Mouse (Mus musculus): ENCODE data around the gene Schip1.

The Schip1 gene

DNA sequence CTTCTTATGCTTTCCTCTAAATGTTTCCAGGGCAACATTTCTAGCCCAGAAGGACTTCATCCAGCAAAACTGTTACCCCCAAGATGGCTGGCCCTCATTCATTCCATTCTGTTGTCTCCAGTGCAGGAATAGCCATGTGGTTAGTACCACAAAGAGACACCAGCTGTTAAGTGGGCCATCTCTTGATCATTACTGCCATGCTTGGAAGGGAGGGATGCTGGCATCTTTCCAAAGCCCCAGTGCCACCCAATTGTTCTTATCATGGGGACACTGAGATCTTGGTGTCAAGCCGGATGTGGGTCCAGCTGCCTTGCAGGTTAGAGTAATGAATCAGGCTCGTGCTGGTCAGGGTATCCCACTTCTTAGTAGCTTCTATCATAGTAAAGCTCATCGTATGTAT lies 557.4 kb downstream of the Schip1 start:
- DNase-seq (ENCODE audit: low spot score), result no peak

DNA sequence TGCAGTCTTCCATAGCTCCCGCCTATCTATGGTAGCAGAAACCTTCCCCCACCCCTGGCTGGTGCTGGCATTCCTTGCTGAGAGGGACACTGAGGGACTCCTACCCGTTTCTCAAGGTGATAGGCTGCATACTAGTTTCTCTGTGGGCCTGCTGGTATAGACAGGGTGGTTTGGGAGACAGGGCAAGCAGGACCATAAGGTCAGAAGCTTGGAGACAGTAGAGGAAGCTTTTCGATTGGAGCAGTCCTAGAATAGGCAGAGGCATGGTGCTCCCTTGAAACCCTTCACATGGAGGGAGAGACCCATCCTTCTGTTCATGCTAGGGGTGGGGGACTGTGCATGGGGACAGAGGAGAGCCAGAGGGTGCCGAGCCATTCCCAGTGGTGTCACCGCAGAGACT lies 558.4 kb downstream of the Schip1 start:
- no peak for DNase-seq (ENCODE audit: low spot score)

DNA sequence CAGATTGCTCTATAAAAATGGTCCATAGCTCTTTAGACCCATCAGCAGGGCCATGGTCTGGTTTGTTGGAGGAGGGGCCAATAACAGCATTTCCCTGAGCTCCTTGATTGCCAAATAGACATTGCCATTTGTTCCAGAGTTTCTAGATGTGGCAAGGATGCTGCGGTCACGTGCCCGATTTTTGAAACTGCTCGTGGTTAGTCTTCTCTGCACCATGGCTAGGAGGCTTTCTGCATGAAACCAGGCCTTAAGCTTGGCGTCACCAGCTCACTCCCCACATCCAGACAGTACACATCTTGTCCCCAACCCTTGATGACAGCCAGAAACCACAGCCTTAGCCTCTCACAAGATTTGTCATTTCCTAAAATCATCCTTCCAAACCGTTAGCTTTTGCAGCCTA lies 559.9 kb downstream of the Schip1 start:
- DNase-seq (ENCODE audit: low spot score), result no peak

DNA sequence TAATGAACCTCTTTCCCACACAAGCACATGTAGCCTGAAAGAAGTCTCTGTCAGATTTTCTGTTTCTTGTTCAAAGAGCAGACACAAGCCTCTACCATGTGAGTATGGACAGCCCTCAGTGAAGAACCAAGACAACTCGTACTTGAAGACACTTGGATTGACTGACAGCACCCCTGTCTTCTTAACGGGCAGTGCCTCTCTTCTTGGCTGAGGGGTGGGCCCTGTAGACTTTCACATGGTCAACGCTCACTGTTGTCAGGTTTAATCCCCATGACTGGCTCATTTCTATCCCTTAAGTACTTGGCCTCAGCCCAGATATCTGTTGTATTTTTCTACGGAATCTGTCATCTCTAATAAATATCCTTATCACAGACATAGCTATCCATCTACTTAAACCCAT lies 565.7 kb downstream of the Schip1 start:
- DNase-seq (ENCODE audit: low spot score), result no peak

DNA sequence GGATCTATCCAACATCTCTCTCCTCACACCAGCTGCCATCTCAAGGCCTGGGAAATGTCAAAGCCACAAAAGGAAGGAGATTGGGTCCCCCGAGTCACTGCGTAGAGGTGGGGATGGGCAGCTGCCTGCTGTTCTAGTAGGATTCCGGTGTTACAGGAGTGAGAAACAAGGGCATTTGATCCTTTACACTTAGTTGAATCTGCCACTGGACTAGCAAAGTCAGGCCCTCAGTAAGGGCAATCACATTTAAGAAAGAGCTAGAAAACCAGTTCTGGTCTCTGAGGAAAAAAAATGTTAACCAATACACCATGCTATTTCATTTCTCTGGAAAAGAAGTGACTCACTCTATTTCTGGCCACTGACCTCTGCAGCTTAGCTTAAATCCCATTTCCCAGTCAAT lies 566.2 kb downstream of the Schip1 start:
- DNase-seq (ENCODE audit: low spot score), result no peak

DNA sequence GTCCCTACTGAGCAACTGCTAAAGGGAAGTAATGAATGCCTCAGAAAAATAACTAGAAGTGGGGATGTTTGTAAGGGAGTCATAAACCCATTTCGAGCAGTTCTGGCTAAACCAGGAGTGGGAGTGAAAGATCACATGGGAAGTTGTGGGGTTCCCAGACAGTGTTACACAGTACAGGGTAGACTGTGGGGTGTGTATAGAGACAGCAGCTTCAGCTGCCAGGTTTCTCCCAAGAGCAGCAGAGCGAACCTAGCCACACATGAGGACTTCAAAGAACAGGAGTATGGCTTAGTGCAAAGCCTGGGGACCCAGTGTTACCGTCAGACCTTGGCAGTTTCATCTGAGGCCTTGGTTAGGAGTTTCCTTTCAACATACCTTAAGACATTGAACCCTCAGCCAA lies 568.1 kb downstream of the Schip1 start:
- DNase-seq (ENCODE audit: low spot score), result no peak

DNA sequence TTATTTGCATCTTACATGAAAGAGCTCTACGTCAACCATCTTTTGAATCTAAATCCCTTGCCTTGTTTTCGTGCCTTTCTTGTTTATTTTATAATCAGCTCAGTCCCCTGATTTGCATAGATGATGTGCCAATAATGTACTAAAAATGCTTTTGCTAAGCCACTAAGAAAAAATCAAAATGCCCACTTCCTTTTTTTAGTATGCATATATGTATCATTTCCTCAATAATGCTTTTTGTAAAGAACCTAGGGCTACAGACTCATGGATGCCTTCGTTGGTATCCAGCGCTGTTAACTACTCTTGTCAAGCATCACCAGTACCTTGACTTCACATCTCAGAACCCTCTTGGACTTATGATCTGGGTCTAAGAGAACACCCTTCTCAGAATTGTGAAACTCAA lies 569.0 kb downstream of the Schip1 start:
- DNase-seq (ENCODE audit: low spot score), result no peak

DNA sequence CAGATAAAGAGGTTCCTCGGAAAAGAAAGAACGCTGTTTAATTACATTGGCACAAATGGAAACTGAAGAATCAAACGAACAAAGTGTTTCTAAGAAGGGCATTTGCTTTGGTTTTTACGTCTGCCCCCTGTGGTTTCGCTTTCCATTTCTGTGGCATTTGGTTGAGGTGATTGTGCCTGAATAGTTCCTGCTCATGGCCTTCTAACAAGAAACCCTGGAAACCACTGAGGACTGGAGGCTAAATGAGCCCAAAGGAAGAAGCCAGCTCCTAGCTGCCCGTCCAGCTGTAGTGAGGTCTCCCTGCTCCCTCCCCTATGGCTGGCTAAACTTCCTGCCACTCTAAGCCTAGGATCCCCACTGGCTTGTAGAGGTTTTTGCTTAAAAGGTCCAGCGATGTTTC lies 573.4 kb downstream of the Schip1 start:
- no peak for DNase-seq (ENCODE audit: low spot score)

DNA sequence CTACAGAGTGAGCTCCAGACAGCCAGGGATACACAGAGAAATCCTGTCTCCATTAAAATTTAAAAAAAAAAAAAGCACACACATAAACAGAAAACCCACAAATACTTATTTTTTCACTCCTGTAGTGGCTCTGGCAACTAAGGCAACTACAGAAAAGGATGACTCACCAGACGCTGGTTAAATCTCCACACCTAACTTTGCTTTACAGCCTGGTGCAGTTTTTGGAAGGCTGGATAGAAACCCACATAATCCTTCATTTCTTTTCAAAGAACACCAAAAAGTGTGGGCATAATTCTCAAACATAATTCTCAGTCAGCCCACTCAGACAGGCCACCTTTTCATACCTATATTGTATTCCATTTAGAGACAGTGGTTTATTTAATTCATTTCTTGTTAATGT lies 574.1 kb downstream of the Schip1 start:
- DNase-seq (ENCODE audit: low spot score), result no peak

DNA sequence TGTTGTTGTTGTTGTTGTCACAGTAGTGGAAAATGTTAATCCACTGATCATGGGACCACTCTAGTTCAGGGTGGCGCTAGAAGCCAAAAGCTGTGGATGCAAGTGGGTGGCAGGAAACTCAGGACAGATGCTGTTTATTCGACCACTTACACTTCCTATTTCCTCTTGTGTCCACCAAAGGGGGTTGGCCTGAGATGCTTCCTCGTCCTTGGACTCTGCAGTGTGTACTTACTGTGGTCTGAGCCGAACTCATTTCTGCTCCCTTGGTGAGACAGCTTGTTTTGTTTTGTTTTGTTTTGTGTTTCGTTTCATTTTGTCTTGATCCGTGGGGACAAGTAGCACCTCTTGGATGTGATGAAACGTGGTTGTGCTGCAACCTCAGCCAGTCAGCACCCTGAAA lies 578.3 kb downstream of the Schip1 start:
- no peak for DNase-seq (ENCODE audit: low spot score)

DNA sequence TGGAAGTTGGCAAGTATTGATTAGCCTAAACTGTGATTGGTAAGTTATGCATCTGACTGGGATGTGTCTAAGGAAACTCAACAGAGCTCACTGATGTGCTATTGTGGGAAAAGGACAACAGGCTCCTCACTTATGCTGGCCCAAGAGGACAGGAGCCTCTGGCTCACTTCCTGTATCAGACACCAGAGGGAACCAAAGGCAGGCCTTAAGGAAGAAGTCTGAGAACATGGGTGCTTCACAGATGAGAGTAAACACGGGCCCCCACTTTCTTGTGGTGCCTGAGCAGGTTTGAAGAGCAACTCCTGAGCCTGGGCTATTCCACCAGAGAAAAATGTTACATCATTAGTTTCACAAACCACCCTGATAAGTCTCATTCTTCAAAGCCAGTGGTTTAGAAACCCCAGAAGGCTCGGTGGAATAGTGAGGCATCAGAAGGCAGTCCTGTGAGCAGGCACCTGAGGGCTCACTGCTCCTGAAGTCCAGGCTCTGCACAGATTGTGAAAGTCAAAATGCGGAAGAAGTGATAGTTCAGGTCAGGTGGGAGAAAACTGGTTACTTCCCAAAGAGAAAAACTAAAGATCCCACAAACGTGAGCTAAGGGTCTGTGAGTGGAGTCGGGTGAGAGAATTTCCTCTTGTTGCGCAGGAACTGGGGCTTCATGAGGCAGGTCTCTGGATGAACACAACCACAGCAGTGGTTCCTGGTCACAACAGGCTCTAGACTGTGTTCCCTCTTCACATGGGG lies 582.0 kb downstream of the Schip1 start:
- DNase-seq (ENCODE audit: low spot score), result no peak

DNA sequence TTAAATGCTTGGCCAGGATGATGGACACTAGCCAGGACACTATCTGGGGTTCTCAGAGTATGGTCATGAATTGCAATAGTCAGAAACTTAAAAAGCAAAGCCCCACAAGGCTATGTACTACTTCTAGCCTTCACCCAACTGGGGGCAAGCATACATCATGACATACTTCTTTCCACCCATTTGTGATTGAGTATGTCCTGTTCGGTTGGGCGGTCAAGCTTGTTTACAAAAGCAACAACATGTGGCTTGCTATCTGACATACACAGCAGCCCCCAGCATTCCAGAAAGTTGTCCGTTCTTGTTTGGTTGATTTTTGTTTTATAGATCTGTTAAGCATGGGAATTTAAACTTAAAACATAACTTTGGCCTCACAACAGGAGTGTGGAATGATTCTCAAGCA lies 582.7 kb downstream of the Schip1 start:
- DNase-seq (ENCODE audit: low spot score), result no peak

DNA sequence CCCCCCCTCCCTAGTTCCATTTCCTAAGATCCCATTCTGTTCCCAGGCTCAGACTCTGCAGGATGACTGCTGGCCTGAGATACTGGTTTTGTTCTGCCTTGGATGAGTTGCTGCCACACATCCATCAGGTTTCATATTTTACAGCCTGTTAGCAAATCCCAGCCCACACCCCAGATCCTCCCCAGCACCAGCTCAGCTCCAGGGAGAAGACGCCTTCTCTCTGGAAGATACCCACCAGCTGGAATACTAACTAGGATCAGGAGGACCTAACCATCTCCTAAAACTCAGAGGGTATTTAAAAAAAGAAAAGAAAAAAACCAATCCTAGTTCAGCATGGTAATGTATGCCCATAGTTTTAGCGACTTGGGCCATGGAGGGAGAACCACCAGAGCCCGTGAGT lies 585.6 kb downstream of the Schip1 start:
- no peak for DNase-seq (ENCODE audit: low spot score)

DNA sequence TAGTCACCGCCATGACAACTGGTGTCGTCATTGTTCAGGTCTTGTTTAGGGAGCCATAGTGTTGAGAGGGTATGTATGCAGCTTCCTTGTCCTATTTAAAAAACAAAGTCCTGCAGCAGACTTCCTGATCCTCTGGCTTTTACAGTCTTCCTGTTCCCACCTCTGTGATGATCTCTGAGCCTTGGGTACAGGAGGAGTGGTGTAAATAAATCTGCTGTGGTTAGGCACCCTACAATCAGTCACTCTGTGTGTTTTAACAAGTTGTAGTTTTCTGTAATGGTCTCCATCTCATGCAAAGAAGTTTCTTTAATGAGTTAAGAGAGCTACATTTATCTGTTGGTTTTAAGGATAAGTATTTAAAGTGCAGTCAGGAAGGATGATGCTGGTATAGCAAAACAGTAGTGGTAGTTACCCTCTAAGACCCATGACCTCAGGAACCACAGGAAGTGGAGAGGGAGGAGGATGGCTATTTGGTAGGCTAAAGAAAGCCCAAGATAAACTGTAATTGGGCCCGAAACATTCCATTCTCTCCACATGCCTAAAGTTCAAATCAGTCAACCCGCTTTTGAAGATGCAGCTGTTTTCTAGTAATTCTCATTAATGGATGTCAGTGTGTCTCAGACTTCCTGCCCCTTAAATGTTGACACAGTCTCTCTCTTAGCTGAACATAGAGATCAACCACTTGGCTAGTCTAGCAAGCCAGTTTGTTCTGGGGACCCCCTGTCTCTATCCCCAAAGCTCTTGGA lies 592.2 kb downstream of the Schip1 start:
- no peak for DNase-seq (ENCODE audit: low spot score)

DNA sequence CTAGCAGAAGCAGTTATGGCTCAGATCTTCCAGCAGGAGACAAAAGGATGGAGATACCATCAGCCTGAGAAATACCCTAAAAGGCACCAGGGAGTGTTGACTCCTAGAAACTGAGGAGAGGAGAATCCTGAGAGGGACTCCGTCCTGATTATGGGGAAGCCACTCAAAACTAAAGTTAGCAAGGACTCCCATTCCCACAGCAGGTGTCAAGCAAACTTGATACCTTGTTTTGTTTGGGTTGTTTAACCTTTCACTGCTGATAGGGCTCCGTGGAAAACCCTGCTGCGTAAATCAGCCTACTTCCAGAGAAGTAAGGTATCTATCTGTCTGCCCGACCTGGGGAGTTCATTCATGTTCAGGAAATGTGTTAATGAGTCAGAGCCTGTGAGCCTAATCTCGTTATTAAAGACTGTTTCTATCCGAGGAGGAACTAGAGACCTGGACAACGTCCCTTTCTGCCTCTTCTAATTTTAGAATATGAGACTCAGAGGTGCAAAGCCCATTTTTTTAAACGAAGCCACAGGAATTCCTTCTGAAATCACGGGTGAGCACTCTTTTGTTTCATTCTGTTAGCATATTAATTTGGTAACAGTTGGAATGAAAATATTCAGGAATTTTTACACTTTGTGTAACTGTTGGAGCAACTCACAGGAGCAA lies 593.1 kb downstream of the Schip1 start:
- no peak for DNase-seq (ENCODE audit: low spot score)

DNA sequence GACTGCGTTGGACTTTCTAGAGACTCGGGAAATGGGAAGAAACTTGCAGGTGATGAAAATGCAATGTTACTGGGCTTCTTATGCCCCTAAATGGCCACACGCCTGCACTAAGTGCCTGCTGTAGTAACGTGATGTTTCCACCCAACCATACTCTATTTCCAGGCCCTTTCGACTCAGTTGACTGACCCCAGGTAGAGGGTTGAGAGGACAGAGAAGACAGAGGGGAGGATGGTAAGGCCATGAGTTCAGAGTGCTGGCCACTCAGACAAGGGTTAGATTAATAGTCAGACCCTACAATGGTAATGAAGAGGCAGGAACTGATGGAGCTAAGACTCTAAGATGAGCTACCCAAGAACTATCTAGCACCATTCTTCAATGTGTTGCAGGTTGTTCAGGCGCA lies 595.4 kb downstream of the Schip1 start:
- no peak for DNase-seq (ENCODE audit: low spot score)

DNA sequence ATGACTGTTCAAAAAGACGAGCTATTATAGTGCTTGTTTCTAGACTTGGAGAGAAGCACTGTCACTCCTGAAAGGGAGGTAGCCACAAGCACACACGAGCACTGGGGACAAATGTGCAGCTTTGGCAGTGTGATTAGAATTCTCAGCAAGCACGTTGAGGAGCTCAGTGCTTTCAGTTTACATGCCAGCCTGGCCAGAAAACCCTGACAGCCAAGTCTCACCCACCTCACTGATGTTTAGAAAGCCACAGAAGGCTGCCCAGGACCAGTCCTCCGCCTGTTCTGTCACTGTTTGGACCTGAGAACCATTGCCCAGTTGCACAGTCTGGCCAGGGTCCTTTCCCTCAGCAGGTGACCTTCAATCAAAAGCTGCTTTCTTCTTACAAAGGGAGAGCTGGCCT lies 595.9 kb downstream of the Schip1 start:
- no peak for DNase-seq (ENCODE audit: low spot score)

DNA sequence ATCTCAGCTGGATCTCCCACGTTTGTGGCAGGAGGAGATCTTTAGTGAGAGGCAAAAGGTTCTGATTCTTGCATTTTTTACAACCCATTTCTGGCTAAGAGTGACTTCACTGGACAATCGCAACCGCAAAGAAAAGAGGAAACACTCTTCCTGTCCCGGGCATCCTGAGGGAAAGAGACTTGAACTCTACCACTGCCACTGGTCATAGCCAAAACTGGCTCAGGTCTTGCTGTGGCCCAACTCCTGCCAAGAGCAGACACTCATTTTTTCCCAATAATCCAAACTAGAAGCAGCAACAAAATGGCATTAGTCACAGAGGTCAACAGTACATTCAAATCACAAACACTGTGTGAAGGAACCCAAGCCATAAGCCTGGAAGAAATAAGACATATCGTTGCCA lies 597.8 kb downstream of the Schip1 start:
- no peak for DNase-seq (ENCODE audit: low spot score)

DNA sequence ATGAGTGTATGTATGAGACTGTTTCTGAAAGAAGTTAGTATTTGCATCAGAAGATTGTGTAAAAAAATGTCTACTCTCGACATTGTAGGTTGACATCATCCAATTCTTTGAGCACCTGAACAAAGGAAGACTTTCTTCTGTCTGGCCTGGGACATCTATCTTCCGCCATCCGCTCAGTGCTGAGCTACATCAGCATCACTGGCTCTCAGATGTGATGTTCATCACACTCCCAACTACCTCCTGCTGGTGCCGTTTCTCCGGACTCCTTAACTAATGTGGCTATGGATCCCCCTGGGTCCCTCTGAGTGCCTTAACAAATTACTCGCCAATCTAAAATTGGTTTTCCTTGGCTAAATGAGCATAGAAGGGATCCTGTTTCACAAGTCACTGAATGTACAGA lies 599.7 kb downstream of the Schip1 start:
- DNase-seq (ENCODE audit: low spot score), result no peak

DNA sequence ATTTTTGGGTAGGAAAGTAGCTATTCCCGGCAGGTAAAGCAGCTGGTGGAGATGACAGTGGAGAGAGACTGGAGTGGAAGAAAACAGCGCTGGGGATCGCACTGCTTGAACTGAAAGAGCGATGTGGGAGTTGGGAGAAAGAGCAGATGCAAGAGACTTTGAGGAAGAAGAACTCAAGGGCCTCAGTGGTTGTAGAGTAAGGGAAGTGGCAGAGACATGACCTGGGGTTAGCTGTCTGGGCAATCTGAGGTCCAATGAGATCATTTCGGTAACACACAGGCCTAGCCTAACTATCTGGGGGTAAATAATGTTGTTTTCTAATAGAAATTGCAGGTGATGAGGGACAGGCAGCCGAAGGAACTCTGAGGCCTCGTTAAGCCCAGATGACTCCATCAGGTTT lies 601.8 kb downstream of the Schip1 start:
- DNase-seq (ENCODE audit: low spot score), result no peak

DNA sequence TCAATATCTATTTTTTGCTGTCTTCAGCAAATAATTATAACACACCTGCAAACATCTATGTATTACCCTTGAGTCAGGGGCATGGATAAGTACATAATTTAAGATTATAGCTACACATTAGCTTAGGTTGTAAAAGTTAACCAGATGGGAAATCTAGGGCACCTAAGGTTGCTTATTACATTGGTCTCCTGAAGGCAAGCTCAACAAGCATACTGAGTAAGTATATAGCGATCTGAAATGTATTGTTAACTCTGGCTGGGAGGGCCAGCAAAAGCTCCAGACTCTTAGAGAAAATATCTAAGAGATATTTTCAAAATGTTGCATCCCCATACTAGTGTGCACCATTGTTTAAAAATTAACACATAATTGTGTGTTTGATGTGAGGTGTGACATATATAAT lies 603.2 kb downstream of the Schip1 start:
- DNase-seq (ENCODE audit: low spot score), result no peak

DNA sequence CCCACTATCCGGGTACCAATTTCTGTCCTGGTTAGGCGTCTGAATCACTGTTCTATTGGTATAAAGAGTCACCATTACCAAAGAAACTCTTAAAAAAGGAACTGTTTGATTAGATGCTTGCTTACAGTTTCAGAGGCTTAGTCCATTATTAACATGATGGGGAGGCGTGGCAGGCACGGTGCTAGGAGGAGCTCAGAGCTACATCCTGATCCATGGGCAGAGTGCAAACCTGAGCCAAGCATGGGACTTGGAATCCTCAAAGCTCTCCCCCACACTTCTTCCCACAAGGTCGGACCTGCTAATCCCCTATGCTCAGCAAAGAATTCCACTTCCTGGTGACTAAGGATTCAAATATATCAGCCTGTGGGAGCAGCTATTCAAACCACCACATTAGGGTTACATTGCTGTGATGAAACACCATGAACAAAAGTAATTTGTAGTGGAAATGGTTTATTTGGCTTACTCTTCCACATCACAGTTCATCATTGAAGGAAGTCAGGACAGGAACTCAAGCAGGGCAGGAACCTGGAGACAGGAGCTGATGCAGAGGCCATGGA lies 604.9 kb downstream of the Schip1 start:
- DNase-seq (ENCODE audit: low spot score), result no peak

DNA sequence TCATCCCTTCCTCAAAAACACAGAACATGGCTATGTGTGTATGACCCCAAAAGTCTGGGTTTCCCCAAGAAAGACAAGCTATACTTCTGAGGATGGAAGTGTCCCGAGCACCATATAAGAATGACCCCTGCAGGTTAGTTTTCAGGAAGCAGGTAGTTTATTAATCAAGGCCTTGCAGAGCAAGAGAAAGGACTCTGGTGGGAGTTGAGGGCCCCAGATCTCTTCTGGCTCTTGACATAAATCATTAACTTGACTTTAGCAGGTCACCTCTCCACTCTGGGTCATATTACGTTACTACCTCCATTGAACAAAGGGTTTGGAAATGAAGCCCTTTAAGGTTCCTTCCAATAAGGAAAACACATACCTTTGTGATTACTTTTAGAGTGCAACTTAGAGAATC lies 610.1 kb downstream of the Schip1 start:
- no peak for DNase-seq (ENCODE audit: low spot score)

Data from spleen, adult 12 weeks (tissue).